Mouse (Mus musculus) heart, postnatal 0 days (tissue): ENCODE data around the gene Cntn2.

Experiments used
- CTCF ChIP-seq: IDR thresholded peaks from 2 replicates; pipeline ENCODE4 v1.5.1; 2016; ENCODE audit warnings: antibody characterized with exemption, control low read depth, low read depth
- EP300 ChIP-seq: IDR thresholded peaks from 2 replicates; pipeline ENCODE4 v1.6.1; 2016; ENCODE audit warnings: antibody characterized with exemption, low read depth

- no peak for TF ChIP-seq CTCF
- no peak for TF ChIP-seq EP300
Measured at GRCm38 (mm10) chr1:132569516-132569915, 26.5 kb upstream of the Cntn2 start.
